Mouse (Mus musculus): ENCODE measurements at regions not wholly inside any gene's neighbourhood (a gene's known extent, or its start where the extent isn't known, plus 50 kb on each side); places are given as distances from the start of the nearest gene placed in this dataset.

GRCm38 (mm10) chr17:80846996-80847810 is 97.2 kb upstream of the Tmem178 start:
- no peak overlapping the region for H3K9ac ChIP-seq (ENCODE audit: control insufficient read depth, low read depth, low read length, poor library complexity, severe bottlenecking)
- no peaks in the 10 kb centered on the region for H3K79me2 ChIP-seq (ENCODE audit: control insufficient read depth, insufficient read depth, low read length, poor library complexity)
- H3K27me3 ChIP-seq (ENCODE audit: control insufficient read depth in 1 of 2, insufficient read depth in 2 of 2, low read length in 2 of 2) = no peaks in the 10 kb centered on the region
- no peaks in the 10 kb centered on the region for H3K9me3 ChIP-seq (replicated peaks; ENCODE audit: insufficient read depth, low read length)
- H3K4me1 ChIP-seq (ENCODE audit: control insufficient read depth in 1 of 2, insufficient read depth in 2 of 2, low read length in 2 of 2) = no peaks in the 10 kb centered on the region
- TF ChIP-seq ZKSCAN1 (IDR thresholded peaks at IDR 0.05; ENCODE audit: low read depth, low read length) = no peak
- TF ChIP-seq HCFC1 (IDR thresholded peaks at IDR 0.05; ENCODE audit: low read depth, low read length) = no peak
- TF ChIP-seq ELF1 (IDR thresholded peaks at IDR 0.05; ENCODE audit: low read depth, low read length) = no peak
- TF ChIP-seq KAT2A (conservative IDR thresholded peaks at IDR 0.05; ENCODE audit: low read depth, low read length) = no peak
- TF ChIP-seq ETS1 (IDR thresholded peaks at IDR 0.05; ENCODE audit: low read depth, low read length) = no peak
- TF ChIP-seq TCF12 (IDR thresholded peaks at IDR 0.05; ENCODE audit: low read depth, low read length) = no peak
- 0 out of 2 replicates have a peak, but pooled peaks have one; percentile 9 for TF ChIP-seq ZNF384 (IDR thresholded peaks at IDR 0.05; ENCODE audit: low read depth, low read length)
- TF ChIP-seq BHLHE40 (IDR thresholded peaks at IDR 0.05; ENCODE audit: borderline replicate concordance, low read depth, low read length) = no peak
- TF ChIP-seq USF2 (IDR thresholded peaks at IDR 0.05; ENCODE audit: borderline replicate concordance in 1 of 2, insufficient read depth in 1 of 2, low read depth in 1 of 2, low read length in 2 of 2) = no peak
- H3K27ac ChIP-seq (ENCODE audit: control insufficient read depth, low read depth, low read length) = no peak overlapping the region
- H3K4me3 ChIP-seq (ENCODE audit: control insufficient read depth in 1 of 2, insufficient read depth in 1 of 2, low read depth in 2 of 2, low read length in 2 of 2) = no peak overlapping the region
- H3K36me3 ChIP-seq (ENCODE audit: control insufficient read depth in 1 of 2, insufficient read depth in 2 of 2, low read length in 2 of 2) = no peaks in the 10 kb centered on the region
- no peak for DNase-seq (ENCODE audit: low read depth, low spot score)

- no peaks in the 10 kb centered on the region for H3K27me3 ChIP-seq (ENCODE audit: control insufficient read depth in 1 of 2, insufficient read depth in 2 of 2, low read length in 2 of 2)
- no peaks in the 10 kb centered on the region for H3K36me3 ChIP-seq (ENCODE audit: control insufficient read depth in 1 of 2, insufficient read depth in 2 of 2, low read length in 2 of 2)
- no peak overlapping the region for H3K9ac ChIP-seq (ENCODE audit: control insufficient read depth, low read depth, low read length, poor library complexity, severe bottlenecking)
- H3K9me3 ChIP-seq (replicated peaks; ENCODE audit: insufficient read depth, low read length) = no peaks in the 10 kb centered on the region
- no peaks in the 10 kb centered on the region for H3K4me1 ChIP-seq (ENCODE audit: control insufficient read depth in 1 of 2, insufficient read depth in 2 of 2, low read length in 2 of 2)
- no peak for TF ChIP-seq MYC (IDR thresholded peaks at IDR 0.05; ENCODE audit: low read depth, low read length)
- TF ChIP-seq USF1 (IDR thresholded peaks at IDR 0.05; ENCODE audit: low read depth, low read length) = no peak
- TF ChIP-seq GABPA (IDR thresholded peaks at IDR 0.05; ENCODE audit: low read depth, low read length) = no peak
- no peak for TF ChIP-seq ZC3H11A (IDR thresholded peaks at IDR 0.05; ENCODE audit: low read depth, low read length)
- no peak for TF ChIP-seq POLR2AphosphoS5 (IDR thresholded peaks at IDR 0.05; ENCODE audit: borderline replicate concordance, low read depth, low read length)
- TF ChIP-seq TAL1 (IDR thresholded peaks at IDR 0.05; ENCODE audit: low read length) = no peak
- TF ChIP-seq KAT2A (conservative IDR thresholded peaks at IDR 0.05; ENCODE audit: low read depth, low read length) = no peak
- no peak for TF ChIP-seq JUND (IDR thresholded peaks at IDR 0.05; ENCODE audit: low read depth, low read length)
- TF ChIP-seq USF2 (IDR thresholded peaks at IDR 0.05; ENCODE audit: borderline replicate concordance in 1 of 2, insufficient read depth in 1 of 2, low read depth in 1 of 2, low read length in 2 of 2) = no peak
- TF ChIP-seq ZNF384 (IDR thresholded peaks at IDR 0.05; ENCODE audit: low read depth, low read length) = no peak
- TF ChIP-seq UBTF (IDR thresholded peaks at IDR 0.05; ENCODE audit: borderline replicate concordance, insufficient read depth, low read depth, low read length) = no peak
- TF ChIP-seq SIN3A (IDR thresholded peaks at IDR 0.05; ENCODE audit: low read length) = no peak
- no peak for TF ChIP-seq POLR2A (IDR thresholded peaks at IDR 0.05; ENCODE audit: control insufficient read depth in 1 of 2, insufficient read depth in 1 of 2, low read depth in 1 of 2, low read length in 2 of 2, poor library complexity in 1 of 2)
- no peak for TF ChIP-seq EP300 (IDR thresholded peaks at IDR 0.05; ENCODE audit: low read depth in 1 of 2, low read length in 2 of 2)
- no peak for TF ChIP-seq GATA1 (IDR thresholded peaks at IDR 0.05; ENCODE audit: low read depth, low read length)
- no peak for TF ChIP-seq MEF2A (IDR thresholded peaks at IDR 0.05; ENCODE audit: extremely low read depth, insufficient replicate concordance, low read depth, low read length, poor library complexity, severe bottlenecking)
- TF ChIP-seq SMC3 (IDR thresholded peaks at IDR 0.05; ENCODE audit: low read depth, low read length) = no peak
- TF ChIP-seq CHD1 (IDR thresholded peaks at IDR 0.05; ENCODE audit: low read depth, low read length) = no peak
- TF ChIP-seq MAZ (IDR thresholded peaks at IDR 0.05; ENCODE audit: low read depth, low read length) = no peak
- no peak overlapping the region for H3K27ac ChIP-seq (ENCODE audit: control insufficient read depth, low read depth, low read length)
- no peaks in the 10 kb centered on the region for H3K79me2 ChIP-seq (ENCODE audit: control insufficient read depth, insufficient read depth, low read length, poor library complexity)
- no peak for DNase-seq (ENCODE audit: low read depth, low spot score)
- no peak overlapping the region for H3K4me3 ChIP-seq (ENCODE audit: control insufficient read depth in 1 of 2, insufficient read depth in 1 of 2, low read depth in 2 of 2, low read length in 2 of 2)
Measured at GRCm38 (mm10) chr17:80845349-80845748, 99.1 kb upstream of the Tmem178 start.

All from MEL (cell line).